Mouse (Mus musculus): ENCODE measurements around the gene Gal3st1.

Gal3st1 gene

DNA sequence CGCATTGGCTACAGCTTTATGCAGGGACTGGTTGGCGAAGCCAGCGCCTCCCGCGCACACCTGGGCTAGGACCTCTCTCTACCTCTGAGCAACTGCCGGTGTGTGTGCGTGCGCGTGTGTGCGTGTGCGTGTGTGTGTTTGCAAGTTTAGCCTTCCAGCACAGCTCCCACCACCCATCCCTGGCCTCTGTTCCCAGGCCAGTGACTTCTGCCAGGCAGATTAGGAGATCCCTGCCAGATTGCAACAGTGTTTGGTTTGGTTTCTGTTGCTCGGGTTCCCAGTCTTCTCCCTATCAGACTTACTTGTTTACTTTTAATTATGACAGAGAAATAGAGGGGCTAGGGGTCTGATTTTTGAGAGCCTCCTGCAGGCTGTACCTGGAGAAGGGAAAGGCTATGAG, 48.5 kb downstream of the Gal3st1 start:
- DNase-seq (ENCODE audit: low spot score in 2 of 2): no peak

DNA sequence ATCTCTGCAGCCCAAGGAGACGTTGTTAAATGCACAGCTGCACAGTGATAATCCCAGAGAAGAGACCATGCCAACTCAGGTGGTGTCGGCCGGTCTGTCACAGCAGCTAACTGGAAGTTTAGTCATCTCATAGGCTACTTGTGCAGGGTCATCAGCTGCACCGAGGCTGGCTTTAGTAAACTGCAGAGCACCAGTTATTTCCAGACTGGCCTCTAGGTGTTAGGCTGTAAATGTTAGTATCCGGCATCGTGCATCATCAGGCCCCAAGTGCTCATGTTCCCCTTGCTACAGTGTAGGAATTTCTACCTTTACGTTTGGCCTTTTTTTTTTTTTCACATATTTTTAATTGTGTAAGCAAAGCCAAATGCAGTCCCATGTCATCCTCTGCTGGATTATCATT, 50.0 kb downstream of the Gal3st1 start:
- no peak for DNase-seq (ENCODE audit: low spot score in 2 of 2)

DNA sequence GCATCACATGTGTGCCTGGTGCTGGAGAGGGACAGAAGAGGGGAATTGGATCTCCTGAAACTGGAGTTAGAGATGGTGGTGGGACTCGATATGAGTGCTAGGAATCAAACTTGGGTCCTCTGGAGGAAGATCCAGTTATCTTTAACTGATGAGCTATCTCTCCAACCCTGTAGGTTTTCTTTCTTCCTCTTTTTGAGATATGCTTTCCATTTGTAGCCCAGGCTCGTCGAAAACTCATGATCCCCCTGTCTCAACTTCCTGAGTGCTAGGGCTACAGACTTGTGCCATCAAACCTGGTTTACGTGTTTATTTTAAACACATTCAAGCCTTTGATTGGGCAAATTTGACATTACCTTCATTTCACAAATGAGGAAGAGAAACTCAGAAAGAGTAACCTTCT, 50.7 kb downstream of the Gal3st1 start:
- DNase-seq (ENCODE audit: low spot score in 2 of 2): no peak

DNA sequence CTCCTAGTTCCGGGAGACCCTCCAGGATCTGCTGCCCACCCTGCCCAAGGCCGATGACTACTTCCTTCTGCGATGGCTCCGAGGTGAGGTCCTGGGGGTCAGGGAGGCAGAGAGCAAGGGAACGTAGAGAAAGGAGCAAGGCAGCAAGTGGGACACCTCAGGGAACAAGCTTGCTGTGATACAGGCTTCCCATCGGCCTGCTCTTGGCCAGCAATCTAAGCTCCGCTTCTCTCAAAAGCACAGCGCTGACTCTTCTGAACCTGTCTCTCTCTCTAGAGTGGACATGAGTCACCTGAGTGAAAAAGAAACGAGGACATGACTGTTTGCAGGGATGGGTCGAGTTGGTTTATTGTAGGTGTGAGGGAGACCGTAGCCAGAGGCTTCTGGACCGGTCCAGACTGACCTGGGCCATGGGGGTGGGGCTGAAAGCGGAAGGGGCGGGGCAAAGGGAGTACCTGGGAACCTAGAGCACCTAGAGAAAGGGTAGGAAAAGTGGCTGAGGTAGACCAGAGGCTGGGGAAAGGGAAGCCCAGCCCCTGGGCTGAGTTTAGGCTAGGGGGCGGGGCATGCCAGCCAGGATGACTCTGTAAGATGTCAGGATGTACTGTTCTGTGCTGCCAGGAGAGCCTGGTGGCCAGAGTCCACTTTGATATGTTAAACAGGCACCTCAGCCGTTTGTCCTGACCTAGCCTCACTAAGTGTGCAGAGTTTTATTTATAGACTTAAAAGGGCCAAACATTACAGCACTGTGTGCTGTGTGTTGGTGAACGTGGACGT, 51.9 kb downstream of the Gal3st1 start:
- DNase-seq (ENCODE audit: low spot score in 2 of 2): peak; percentile 23 to 30

DNA sequence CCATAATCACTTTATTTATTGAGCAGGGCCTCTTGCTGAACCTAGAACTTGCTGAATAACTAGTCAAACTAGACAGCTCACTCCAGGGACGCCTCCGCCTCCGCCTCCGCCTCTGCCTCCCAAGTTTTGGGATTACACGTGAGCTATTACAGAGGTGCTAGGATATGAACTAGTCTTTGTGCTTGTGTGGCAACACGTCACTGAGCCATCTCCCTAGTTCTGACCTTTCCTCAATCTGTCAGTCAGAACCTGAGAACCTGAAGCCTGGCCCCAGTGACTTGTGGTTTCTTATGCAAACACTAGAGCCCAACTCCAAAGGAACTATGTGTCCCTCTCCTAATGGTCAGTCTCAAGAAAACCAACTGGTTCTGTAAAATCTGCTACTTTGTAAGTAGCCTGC, 52.5 kb downstream of the Gal3st1 start:
- DNase-seq (ENCODE audit: low spot score in 2 of 2): no peak

DNA sequence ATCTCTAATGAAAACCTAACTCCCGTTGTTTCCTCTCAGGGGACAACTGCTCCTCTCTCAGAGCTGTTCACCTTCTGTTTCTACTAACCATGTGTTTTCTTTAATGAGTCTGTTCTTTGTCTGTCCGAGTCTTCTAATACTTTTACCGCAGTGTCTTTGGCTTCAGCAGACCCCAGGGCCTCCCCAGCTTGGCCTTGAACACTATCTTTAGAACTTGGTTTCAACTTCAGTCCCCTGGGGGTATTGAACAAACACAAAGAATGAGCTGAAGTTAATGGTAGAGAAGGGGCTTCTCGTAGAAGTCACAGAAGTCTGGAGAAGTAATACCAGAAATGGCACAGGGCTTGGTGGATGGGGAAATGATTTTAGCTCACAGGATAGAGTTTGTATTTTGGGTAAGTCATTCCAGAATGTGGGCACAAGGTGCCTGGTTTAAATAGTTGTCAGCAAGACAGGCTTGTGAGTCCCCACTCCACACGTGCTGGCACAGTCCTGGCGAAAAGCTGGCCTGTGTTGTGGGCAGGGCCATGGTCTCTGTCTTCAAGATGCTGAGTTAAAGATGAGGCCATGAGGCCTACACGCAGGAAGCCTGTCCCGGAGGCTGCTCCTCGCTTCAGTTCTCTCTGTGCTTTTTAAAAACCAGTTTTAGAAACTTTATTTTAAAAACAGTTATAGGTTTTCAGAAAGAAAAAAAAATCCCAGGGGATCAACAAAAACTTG, 53.1 kb downstream of the Gal3st1 start:
- DNase-seq (ENCODE audit: low spot score in 2 of 2): no peak

DNA sequence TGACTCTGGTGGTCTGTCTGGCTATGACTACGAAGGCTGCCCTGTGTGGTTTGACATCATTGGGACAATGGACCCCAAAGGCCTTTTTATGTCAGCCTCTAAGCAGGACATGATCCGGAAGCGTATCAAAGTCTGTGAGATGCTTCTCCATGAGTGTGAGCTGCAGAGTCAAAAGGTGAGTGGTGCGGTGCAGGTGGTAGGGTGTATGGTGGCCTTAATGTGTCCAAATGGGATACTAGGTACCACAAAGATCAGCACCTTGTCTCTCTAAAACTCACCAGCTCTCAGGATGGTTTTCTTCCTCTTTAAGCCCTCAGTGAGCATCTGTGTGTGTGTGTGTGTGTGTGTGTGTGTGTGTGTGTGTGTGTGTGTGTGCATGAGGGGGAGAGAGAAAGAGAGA, 56.5 kb downstream of the Gal3st1 start:
- no peak for DNase-seq (ENCODE audit: low spot score in 2 of 2)

DNA sequence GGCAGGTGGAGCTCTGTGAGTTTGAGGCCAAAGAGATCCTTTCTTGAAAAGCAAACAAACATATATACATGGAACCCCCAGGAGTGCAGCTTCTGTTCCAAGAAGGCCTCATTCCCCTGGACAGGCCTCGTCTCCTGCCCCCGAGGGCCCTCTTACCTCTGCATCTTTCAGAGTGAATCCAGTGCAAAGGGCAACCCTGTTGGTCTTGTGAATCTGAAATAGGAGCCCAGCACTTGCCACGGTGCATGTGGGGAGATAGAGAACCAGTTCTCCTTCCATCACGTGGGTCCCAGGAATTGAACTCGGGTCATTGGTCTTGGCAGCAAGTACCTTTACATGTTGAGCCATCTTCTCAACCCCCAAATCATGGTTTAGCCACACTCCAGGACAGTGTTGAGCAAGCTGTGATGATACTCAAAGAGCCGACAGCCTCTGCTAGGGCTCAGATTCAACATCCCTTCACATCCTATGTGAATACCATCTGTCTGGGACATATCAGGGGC, 57.7 kb downstream of the Gal3st1 start:
- DNase-seq (ENCODE audit: low spot score in 2 of 2): no peak

DNA sequence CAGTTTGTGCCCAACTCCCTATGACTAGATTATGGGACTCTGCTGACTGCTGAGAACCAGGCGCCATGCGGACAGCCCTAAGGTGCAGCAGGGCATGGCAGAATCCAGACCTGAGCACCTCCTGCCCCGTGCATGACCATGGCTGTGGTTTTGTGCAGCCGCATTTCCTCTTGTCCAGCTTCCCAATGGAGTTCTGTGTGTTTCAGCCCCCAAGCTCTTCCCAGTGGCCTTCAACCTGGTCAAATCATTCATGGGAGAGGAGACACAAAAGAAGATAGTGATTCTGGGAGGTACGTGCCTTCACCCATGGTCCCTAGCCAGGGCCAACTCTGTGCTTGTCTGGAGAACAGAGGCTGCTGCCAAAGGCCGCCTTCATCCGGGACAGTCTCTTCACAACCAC, 59.6 kb downstream of the Gal3st1 start:
- no peak for DNase-seq (ENCODE audit: low spot score in 2 of 2)

DNA sequence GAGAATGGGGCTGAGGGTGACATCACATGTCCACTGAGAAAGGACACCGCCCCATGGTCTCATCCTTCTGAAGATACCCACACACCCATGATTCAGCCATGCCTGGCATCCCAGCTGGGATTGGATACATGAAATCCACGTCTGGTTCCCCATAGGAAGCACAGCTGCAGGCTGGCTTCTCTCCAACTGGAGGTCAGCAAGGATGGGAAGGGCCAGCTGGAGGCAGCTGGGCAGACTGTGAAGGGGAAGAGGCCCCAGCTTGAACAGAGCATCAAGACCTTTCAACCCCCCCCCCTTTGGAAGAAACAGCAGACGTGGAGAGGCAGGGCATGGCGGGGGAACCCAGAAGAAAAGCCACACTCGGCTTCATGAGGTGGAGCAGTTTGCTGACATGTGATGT, 63.1 kb downstream of the Gal3st1 start:
- no peak for DNase-seq (ENCODE audit: low spot score in 2 of 2)

DNA sequence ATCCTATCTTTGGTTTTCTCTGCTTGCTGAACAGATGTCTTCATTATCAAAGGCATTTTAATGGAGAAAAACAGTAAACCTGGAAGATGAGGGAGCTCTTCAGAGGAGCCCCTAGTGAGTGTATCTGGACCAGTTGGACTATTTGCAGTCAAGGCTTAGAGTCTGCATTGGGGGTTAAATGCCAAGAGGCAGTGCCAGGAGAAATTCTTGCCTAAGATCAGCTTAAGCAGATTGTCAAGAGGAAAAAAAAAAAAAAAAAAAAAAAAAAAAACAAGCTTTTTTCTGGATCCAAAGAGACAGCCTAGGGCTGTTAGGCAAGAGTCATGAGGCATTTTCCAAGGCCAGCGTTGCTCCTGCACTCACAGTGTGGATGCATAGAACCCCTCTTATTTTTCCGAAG, 64.3 kb downstream of the Gal3st1 start:
- no peak for DNase-seq (ENCODE audit: low spot score in 2 of 2)

DNA sequence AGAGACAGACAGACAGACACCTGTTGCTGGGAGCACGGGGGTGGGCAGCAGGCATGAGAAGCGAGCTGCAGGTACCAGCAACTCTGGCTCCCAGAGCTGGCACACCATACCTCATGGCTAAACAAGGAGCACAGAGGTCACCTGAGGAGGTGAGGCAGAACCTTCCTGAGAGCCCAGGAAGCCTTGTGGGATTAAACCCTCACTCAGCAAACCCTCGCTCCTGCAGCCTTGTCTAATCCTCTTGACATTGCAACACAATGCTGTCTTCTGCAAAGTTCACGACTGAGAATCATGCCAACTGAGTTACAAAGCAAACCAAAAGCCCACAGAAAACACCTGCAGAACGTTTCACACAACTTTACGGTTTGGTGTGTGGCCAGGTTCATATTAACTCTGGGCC, 65.0 kb downstream of the Gal3st1 start:
- no peak for DNase-seq (ENCODE audit: low spot score in 2 of 2)

All from heart, adult 9 months (tissue).